Mouse (Mus musculus) hindlimb bud, embryonic 11.5 days (tissue): ENCODE data around the gene Zfp467.

Source experiments
- DNase-seq: peaks from one replicate; pipeline ENCODE4 v3.0.0-alpha.2; 2012; ENCODE audit warnings: low read depth, low spot score; ENCODE audit errors: extremely low spot score

Gene Zfp467

DNA sequence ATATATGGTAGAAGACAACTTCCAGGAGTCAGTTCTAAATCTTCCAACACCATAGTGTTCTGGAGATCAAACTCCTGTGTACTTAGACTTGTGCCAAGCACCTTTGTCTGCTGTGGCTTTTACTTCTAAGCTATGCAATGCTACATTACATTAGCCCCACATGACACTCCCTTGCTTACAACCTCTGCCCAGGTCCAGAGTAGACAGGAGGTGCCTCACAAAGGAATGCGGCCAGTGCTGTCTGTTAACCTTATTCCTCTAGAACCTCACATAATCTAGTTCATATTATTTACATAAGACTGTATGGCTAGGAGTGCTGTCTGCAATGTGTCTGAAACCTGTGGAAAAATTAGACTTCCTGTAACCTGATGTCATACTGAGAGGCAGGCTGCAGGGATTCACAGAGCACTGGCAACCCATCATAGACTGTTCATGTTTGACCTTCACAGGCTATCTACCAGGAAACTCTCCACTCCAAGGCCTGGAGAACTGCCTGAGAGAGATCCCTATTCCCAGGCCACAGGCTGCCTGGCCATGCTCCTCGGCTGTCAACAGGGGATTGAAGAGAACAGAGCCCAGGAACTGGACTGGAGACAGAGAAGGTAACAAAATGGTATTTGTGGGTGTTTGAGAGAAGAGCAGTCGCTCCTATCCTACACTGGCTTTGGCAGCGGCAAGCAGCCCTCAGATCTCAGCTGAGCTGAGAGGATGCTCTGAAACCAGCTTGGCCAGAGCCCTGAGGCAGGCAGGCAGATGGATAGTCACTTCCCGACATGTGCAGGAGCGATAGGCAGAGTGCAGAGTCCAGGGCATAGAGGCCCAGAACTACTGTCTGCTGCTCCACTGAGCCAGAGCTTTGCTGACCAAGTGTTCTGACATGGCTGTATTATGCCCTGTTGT lies 34.2 kb downstream of the Zfp467 start:
- DNase-seq: no peak

DNA sequence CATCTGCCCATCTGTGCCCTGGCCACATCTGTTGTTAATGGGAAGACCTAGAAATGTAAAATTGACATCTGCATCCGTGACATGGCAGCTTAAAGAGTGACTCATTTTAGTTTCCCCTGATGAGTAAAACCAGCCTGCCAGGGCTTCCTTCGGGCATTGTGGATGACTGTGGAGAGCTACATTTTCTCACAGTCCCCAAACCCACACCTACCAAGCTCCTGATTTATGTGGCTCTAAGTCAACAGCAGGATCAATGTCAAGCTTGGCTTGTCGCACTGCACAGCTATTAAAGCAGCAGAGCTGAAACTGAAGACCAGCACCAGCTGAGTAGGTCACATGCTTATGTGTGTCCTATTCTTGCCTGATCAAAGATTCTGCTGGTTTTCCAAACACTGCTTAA lies 35.1 kb downstream of the Zfp467 start:
- no peak for DNase-seq

DNA sequence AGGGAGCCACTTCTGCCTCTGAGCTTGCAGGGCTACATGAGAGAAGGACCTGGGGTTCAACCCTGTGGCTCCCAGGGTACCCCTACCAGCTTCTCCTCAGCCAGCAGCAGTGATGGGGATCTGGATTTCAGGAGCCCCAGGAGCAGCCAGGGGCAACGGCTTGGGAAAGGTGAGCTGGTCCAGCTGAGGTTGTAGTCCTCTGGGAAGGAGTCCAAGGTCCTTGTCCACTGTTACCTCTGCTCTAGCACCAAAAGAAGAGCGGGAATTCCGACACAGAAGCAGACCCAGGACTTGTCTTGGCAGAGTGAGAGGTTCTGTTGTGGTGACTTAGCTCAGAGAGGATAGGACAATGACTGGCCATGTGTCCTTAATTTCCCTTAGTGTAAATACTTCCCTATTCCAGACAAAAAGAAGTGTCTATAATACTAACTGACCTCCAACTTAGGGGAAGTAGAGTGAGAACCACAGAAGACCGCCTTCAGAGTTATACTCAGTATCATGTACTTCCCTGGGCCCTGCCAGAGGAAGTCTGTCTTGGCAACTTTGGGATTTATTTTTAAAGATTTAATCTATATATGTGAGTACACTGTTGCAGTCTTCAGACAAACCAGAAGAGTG lies 35.8 kb downstream of the Zfp467 start:
- no peak for DNase-seq

DNA sequence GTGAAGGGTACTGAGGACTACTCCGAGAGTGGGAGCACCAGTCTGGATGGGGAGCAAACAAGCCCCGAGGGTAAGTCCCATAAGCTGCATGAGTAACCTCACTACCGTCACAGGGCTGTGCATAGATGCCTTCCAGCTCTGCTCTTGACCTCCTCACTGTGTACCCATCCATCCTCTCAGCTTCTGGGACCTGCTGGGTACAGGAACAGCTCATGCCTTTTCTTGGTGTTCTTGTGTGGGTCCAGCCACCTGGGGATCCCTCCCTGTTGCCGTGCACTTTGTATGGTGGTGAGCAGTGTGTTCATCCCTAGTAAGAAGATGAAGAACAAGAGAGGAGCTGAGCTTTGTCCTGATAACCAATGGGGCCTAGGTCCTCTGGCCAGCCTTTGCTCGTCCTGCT lies 41.6 kb downstream of the Zfp467 start:
- DNase-seq: no peak

DNA sequence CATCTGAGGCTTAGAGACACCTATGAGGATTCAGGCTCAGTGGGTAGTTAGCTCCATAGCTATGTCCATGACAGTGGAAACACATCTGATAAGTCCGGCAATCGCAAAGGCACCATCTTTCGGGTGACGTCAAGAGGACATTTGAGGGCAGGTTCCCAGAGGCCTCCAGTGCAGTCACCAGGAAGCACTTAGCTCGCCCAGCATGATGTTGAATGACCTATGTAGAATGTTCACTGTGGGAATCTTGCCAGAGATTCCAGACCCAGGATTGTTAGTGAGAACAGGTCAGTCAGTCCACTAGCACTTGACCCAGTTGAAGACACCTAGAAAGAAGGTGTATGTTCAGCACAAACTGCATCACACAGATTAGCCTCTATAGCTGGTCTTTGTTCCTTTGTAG lies 45.7 kb downstream of the Zfp467 start:
- DNase-seq: no peak

DNA sequence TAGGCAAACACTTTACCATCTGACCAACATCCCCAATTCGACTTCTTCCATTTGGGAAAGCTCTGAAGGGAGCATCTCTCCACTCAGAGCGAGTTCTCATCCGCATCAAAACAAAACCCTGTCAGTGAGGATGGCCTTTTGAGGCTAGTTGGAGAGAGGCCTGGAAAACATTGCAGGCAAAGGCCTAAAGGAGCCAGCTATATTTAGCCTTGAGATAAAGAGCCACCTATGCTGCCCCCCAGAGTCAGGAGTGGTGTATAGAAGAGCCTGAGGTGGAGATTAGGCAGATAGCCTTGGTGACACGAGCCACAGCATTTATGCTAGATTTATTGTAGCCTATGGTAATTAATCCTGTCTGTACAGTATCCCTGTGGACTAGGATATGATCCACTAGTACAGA lies 48.3 kb downstream of the Zfp467 start:
- DNase-seq: no peak

DNA sequence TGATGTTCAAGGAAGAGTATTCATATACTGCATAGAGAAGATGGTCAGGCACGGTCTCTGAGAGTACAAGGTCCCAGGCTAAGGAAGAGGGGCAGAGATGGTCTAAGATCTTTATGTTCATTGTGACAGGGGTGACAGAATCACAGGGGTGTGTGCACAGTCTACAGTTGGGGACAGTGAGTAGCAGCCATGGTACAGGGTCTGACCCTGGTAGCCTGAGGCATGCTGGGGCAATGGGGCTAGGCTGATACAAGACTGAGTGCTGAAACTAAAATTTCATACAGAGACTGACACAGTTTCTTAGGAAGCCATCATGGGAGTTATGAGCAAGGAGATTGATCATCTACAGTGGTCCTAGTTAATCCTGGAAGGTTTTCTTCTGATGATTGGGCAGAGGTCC lies 48.9 kb downstream of the Zfp467 start:
- DNase-seq: no peak

DNA sequence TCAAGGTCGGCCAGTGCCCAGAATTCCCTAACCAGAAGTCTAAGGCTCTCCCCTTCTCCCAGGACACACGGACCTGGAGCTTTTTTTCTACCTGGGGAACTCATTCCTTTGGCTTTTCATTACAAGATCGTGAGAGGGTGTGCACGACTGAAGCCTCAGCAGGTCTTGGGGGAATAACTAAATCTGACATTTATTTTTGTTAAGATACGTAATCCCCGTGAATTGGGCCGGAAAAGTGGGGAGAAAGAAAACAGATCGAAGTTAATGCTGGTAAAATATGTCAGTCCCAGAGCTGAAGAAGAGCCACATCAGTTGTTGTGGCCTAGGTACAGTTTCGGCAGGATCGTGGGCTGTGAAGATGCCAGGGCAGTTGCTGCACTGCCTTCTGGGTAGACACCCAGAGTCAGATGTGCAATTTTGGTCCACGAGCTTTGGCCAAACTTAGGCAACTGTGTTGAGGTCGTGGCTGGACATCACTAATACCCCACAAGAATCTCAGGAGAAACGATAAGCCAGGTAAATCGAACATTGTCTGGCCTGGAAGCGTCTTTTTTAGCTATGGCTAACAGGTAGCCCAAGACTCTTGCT lies 49.5 kb downstream of the Zfp467 start:
- no peak for DNase-seq

DNA sequence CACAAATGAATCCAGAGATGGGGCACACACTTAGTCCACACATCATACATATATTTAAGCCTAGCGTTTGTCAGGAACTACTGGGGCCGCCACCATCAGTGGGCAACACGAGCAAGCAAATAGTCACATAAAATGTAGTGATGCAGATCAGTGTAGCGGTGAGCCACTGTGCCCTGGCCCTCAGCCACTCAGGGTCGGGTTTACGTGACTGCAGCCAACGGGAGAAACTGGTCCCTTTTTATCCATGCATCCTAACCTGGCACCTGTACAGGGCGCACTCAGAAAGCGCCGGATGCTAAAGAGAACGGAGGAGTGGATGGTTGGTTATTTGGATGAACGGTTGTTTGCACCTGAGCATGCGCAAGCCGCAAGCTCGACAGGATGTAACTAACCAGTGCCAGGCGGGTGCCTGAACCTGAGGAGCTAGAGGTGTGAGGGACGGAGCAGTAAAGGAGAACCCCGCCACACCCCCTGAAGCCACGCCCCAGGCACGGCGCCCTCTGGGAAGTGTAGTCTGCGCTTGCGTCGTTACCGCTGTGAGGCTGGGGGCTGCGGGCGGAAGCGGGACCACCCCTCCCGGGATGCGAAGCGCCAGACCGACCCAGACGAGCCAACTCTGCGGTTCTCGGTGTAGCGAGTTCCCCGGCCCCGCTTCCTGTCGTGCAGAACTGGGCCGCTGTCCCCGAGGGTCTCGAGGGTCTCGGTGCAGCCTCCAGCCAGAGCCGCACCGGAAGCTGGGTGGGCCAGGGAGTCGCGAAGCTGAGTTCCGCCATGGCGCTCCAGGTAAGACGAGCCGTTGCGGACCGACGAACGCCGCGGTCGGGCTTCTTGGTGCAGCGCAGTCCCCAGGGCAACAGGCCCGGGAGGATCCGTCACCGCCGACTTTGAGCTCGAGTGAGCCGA lies 50.3 kb downstream of the Zfp467 start, which contains the start of gene Krba1:
TSS of gene Krba1 (plus strand) at position 482 of the 903 bp plus-strand sequence.
- peak; percentile 50 for DNase-seq

DNA sequence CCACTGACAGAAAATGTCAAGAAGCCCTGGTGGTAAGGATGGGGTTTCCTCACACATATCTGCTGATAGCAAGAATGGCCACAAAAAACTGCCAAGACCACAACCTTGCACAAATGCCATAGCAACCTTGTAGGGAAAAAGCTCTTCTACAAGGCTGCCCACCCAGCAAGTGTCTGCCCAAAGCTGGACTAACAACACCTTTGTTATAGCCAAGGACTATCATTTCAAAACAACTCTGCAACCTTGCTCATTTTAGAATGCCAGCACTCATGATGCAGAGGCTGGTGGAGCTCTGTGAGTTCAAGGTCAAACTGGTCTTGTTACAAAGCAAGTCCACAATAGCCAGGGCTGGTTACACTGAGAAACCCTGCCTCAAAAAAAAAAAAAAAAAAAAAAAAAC lies 51.8 kb downstream of the Zfp467 start:
- no peak for DNase-seq

DNA sequence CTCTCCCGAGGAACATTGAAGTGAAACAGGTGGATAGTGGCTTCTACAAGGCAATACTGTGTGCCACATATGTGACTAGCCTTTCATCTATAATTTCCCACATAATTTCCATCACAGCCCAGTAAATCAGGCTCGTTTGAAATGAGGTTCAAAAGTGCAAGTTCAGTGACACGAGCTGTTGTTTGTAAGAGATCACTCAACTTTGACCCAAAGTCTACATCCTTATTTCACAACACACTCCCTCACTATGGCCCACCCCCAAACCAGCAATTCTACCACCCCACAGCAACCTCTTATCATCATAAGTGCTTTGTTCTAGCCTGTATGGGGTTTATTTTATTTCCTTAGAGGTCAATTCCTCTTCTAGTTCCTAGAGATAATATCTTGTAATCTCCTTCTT lies 57.4 kb downstream of the Zfp467 start:
- no peak for DNase-seq
